Mouse (Mus musculus) CH12.LX (cell line): ENCODE data around the gene Shc2. TPM values are rescaled to one million over a fixed set of nuclear protein-coding genes. Genes with fewer than 3 reads are reported as not detected.

Experiments used
- DNase-seq: peaks from one replicate; pipeline ENCODE4 v3.0.0-alpha.2; 2013; ENCODE audit errors: extremely low read depth
- H3K27ac ChIP-seq: 2 replicates; pipeline ENCODE4 v1.5.1; 2012; ENCODE audit warnings: low read depth, mild to moderate bottlenecking, control low read depth, moderate library complexity; ENCODE audit not compliant: insufficient read depth
- H3K27me3 ChIP-seq: replicated peaks from 2 replicates; pipeline ENCODE3; 2012; ENCODE audit warnings: inconsistent platforms
- H3K36me3 ChIP-seq, 2 experiments: replicated peaks in 1 of 2; 2 replicates each; pipeline versions ENCODE3 to v1.6.1; 2012; ENCODE audit warnings: inconsistent platforms in 1 of 2, low read length in 1 of 2, mild to moderate bottlenecking in 1 of 2, mixed read lengths in 1 of 2, moderate library complexity in 1 of 2; ENCODE audit not compliant: control insufficient read depth in 1 of 2, insufficient read depth in 1 of 2
- H3K4me1 ChIP-seq, 2 experiments: 2 replicates each; pipeline ENCODE4 v1.6.1; 2012; ENCODE audit warnings: inconsistent platforms in 1 of 2, moderate library complexity in 1 of 2; ENCODE audit not compliant: insufficient read depth in 2 of 2, control insufficient read depth in 1 of 2
- H3K4me2 ChIP-seq: 2 replicates; pipeline ENCODE4 v1.6.1; 2012; ENCODE audit warnings: low read depth, mild to moderate bottlenecking, control low read depth; ENCODE audit not compliant: poor library complexity, insufficient read depth, severe bottlenecking
- H3K4me3 ChIP-seq, 3 experiments: fragments of 150-350 bp in 1 of 3; sonication (generic) in 1 of 3; replicated peaks in 1 of 3; 2 replicates each; pipeline versions ENCODE3 to v1.5.1; 2011 to 2012; ENCODE audit warnings: low read depth in 2 of 3, low read length in 2 of 3, mild to moderate bottlenecking in 2 of 3, moderate library complexity in 2 of 3, control low read depth in 1 of 3, improper control_type of control experiment in 1 of 3, inconsistent platforms in 1 of 3, mixed read lengths in 1 of 3; ENCODE audit not compliant: poor library complexity in 1 of 3
- H3K79me2 ChIP-seq: replicated peaks from 2 replicates; pipeline ENCODE4 v1.6.1; 2012; ENCODE audit warnings: mild to moderate bottlenecking, moderate library complexity; ENCODE audit not compliant: control insufficient read depth, poor library complexity, insufficient read depth, severe bottlenecking; ENCODE audit errors: extremely low read depth
- H3K9ac ChIP-seq: 2 replicates; pipeline ENCODE4 v1.6.1; 2012; ENCODE audit warnings: low read depth, mild to moderate bottlenecking, control low read depth, moderate library complexity; ENCODE audit not compliant: insufficient read depth
- H3K9me3 ChIP-seq: replicated peaks from 2 replicates; pipeline ENCODE3; 2012; ENCODE audit warnings: low read length, inconsistent platforms, mixed read lengths
- CHD1 ChIP-seq: IDR thresholded peaks from 2 replicates; pipeline ENCODE4 v1.6.1; 2012; ENCODE audit warnings: low read depth, low read length, improper control_type of control experiment, inconsistent platforms
- E2F4 ChIP-seq: IDR thresholded peaks from 2 replicates; pipeline ENCODE4 v1.6.1; 2011; ENCODE audit warnings: low read depth, low read length, improper control_type of control experiment; ENCODE audit not compliant: insufficient replicate concordance
- EP300 ChIP-seq: IDR thresholded peaks from 2 replicates; pipeline ENCODE4 v1.6.1; 2011; ENCODE audit warnings: low read length, improper control_type of control experiment
- IRF4 ChIP-seq: IDR thresholded peaks from 2 replicates; pipeline ENCODE4 v1.6.1; 2014; ENCODE audit warnings: low read depth, mild to moderate bottlenecking, inconsistent platforms, low read length, improper control_type of control experiment
- JUN ChIP-seq: IDR thresholded peaks from 2 replicates; pipeline ENCODE4 v1.6.1; 2011; ENCODE audit warnings: low read depth, mild to moderate bottlenecking, low read length, improper control_type of control experiment, moderate library complexity; ENCODE audit not compliant: insufficient read depth
- JUND ChIP-seq: conservative IDR thresholded peaks from 2 replicates; pipeline ENCODE4 v1.6.1; 2011; ENCODE audit warnings: low read depth, low read length, improper control_type of control experiment
- MAZ ChIP-seq: IDR thresholded peaks from 2 replicates; pipeline ENCODE4 v1.6.1; 2012; ENCODE audit warnings: low read depth, mild to moderate bottlenecking, inconsistent platforms, low read length, improper control_type of control experiment, moderate library complexity
- MXI1 ChIP-seq: IDR thresholded peaks from 2 replicates; pipeline ENCODE4 v1.6.1; 2011; ENCODE audit warnings: mild to moderate bottlenecking, low read depth, low read length, improper control_type of control experiment
- MYC ChIP-seq: IDR thresholded peaks from 2 replicates; pipeline ENCODE4 v1.6.1; 2011; ENCODE audit warnings: low read depth, mild to moderate bottlenecking, improper control_type of control experiment, low read length
- NELFE ChIP-seq: IDR thresholded peaks from 2 replicates; pipeline ENCODE4 v1.6.1; 2011; ENCODE audit warnings: low read depth, low read length, improper control_type of control experiment
- SIN3A ChIP-seq: IDR thresholded peaks from 2 replicates; pipeline ENCODE4 v1.6.1; 2012; ENCODE audit warnings: low read length, improper control_type of control experiment, inconsistent platforms
- SMC3 ChIP-seq: IDR thresholded peaks from 2 replicates; pipeline ENCODE4 v1.6.1; 2011; ENCODE audit warnings: low read depth, low read length, improper control_type of control experiment
- TCF12 ChIP-seq: IDR thresholded peaks from 2 replicates; pipeline ENCODE4 v1.6.1; 2014; ENCODE audit warnings: low read depth, mild to moderate bottlenecking, inconsistent platforms, low read length, improper control_type of control experiment
- UBTF ChIP-seq: IDR thresholded peaks from 2 replicates; pipeline ENCODE4 v1.6.1; 2012; ENCODE audit warnings: low read depth, mild to moderate bottlenecking, inconsistent platforms, low read length, improper control_type of control experiment, moderate library complexity
- USF1 ChIP-seq: IDR thresholded peaks from 2 replicates; pipeline ENCODE4 v1.6.1; 2014; ENCODE audit warnings: low read depth, mild to moderate bottlenecking, inconsistent platforms, low read length, improper control_type of control experiment
- ZC3H11A ChIP-seq: IDR thresholded peaks from 2 replicates; pipeline ENCODE4 v1.6.1; 2012; ENCODE audit warnings: low read depth, mild to moderate bottlenecking, inconsistent platforms, low read length, improper control_type of control experiment
- ZKSCAN1 ChIP-seq: IDR thresholded peaks from 2 replicates; pipeline ENCODE4 v1.6.1; 2012; ENCODE audit warnings: low read depth, inconsistent platforms, low read length, improper control_type of control experiment, borderline replicate concordance
- ZMIZ1 ChIP-seq: IDR thresholded peaks from 2 replicates; pipeline ENCODE4 v1.6.1; 2012; ENCODE audit warnings: low read depth, mild to moderate bottlenecking, inconsistent platforms, low read length, improper control_type of control experiment
- ZNF384 ChIP-seq: IDR thresholded peaks from 2 replicates; pipeline ENCODE4 v1.6.1; 2012; ENCODE audit warnings: low read depth, low read length, improper control_type of control experiment, inconsistent platforms
- dilution Hi-C: fragments of 300-500 bp; cut with MboI; formaldehyde crosslinking; loops from 2 replicates; pipeline ENCODE4 v1.14.3; 2020; ENCODE audit warnings: low sequenced_read_pairs; ENCODE audit not compliant: extremely low pct_unique_long_range_greater_than_20kb, extremely low pct_ligation_motif_present
- in situ Hi-C: fragments of 300-500 bp; cut with MboI; formaldehyde crosslinking; loops from 3 replicates; pipeline ENCODE4 v1.14.3; 2019; ENCODE audit warnings: low sequenced_read_pairs, low pct_ligation_motif_present, low pct_unique_long_range_greater_than_20kb, mixed read lengths
- polyA plus RNA-seq: library from polyadenylated mRNA; unstranded; fragments of >175 nt; gene quantifications from 2 replicates; pipeline ENCODE4 v1.2.1, GENCODE M21; 2012; ENCODE audit warnings: low read depth; ENCODE audit not compliant: insufficient read length
- total RNA-seq, 2 experiments: library from RNA; depleted of rRNA; stranded (reverse); fragments of 300-350 nt in 1 of 2; fragments of >200 nt in 1 of 2; gene quantifications; 2 replicates each; pipeline ENCODE4 v1.2.3; 2012 to 2014

Shc2 gene
- total and polyA plus RNA-seq, 3 experiments: not detected

- no peaks in the 10 kb centered on the region for H3K79me2 ChIP-seq
- in situ Hi-C loops: no loop called here
- H3K4me2 ChIP-seq: no peak overlapping the region
- no peak overlapping the region for H3K4me3 ChIP-seq
- TF ChIP-seq JUND (no peak), NELFE (no peak), USF1 (no peak), SIN3A (no peak), CHD1 (no peak), ZNF384 (no peak), UBTF (no peak)
- H3K36me3 ChIP-seq: no peaks in the 10 kb centered on the region
- peaks cover 2% of the 10 kb centered on the region for H3K9me3 ChIP-seq
- DNase-seq: no peak
- H3K27ac ChIP-seq: no peak overlapping the region
- dilution Hi-C loops: no loop called here
- H3K27me3 ChIP-seq: peaks cover 45% of the 10 kb centered on the region
- no peaks in the 10 kb centered on the region for H3K4me1 ChIP-seq
- no peak overlapping the region for H3K9ac ChIP-seq
Measured at GRCm38 (mm10) chr10:79575754-79576153, 62.0 kb downstream of the Shc2 start.

- Histone ChIP-seq H3K4me3 (no peak overlapping the region), H3K79me2 (no peaks in the 10 kb centered on the region), H3K4me2 (no peak overlapping the region), H3K27ac (no peak overlapping the region), H3K9me3 (no peaks in the 10 kb centered on the region), H3K9ac (no peak overlapping the region), H3K4me1 (no peaks in the 10 kb centered on the region), H3K36me3 (no peaks in the 10 kb centered on the region), H3K27me3 (peaks cover 42% of the 10 kb centered on the region)
- in situ Hi-C loops (no loop called here), dilution Hi-C loops (no loop called here)
- no peak for TF ChIP-seq E2F4
- DNase-seq: no peak
Measured at GRCm38 (mm10) chr10:79574796-79575195, 62.9 kb downstream of the Shc2 start.

GRCm38 (mm10) chr10:79574350-79574749, 63.4 kb downstream of the Shc2 start:
- Histone ChIP-seq H3K27me3 (peaks cover 39% of the 10 kb centered on the region), H3K79me2 (no peaks in the 10 kb centered on the region), H3K9me3 (no peaks in the 10 kb centered on the region), H3K36me3 (no peaks in the 10 kb centered on the region), H3K4me1 (no peaks in the 10 kb centered on the region), H3K4me3 (no peak overlapping the region), H3K4me2 (no peak overlapping the region), H3K9ac (no peak overlapping the region), H3K27ac (no peak overlapping the region)
- in situ Hi-C loops (no loop called here), dilution Hi-C loops (no loop called here)
- TF ChIP-seq ZC3H11A (no peak), MYC (no peak), TCF12 (no peak), MAZ (no peak), ZKSCAN1 (no peak), ZMIZ1 (no peak), JUN (no peak), MXI1 (no peak), SMC3 (no peak), IRF4 (no peak), EP300 (no peak)
- no peak for DNase-seq
